Mouse (Mus musculus): ENCODE results near the gene Tigar.

GRCm38 (mm10) chr6:127155468-127155867, 46.1 kb upstream of the Tigar start:
- TF ChIP-seq CTCF (IDR thresholded peaks at IDR 0.05; ENCODE audit: low read depth, low read length) (no peak), EP300 (IDR thresholded peaks at IDR 0.05; ENCODE audit: insufficient read depth, low read depth, low read length) (no peak), POLR2A (IDR thresholded peaks at IDR 0.05; ENCODE audit: insufficient read depth, low read length) (no peak)
